Mouse (Mus musculus) thymus, adult 2 months (tissue): ENCODE measurements around the gene Mrpl39.

ENCODE experiments used
- CTCF ChIP-seq: fragments of 200-500 bp; IDR thresholded peaks from 2 replicates; pipeline ENCODE4 v1.5.1; 2012; ENCODE audit warnings: mild to moderate bottlenecking, control low read depth, low read length, moderate library complexity, borderline replicate concordance; ENCODE audit not compliant: control insufficient read depth, poor library complexity, insufficient read depth; ENCODE audit errors: extremely low read depth
- POLR2A ChIP-seq: fragments of 200-500 bp; IDR thresholded peaks from 2 replicates; pipeline ENCODE4 v1.6.1; 2012; ENCODE audit warnings: mild to moderate bottlenecking, low read length, control low read depth, moderate library complexity; ENCODE audit not compliant: control insufficient read depth, poor library complexity, insufficient read depth; ENCODE audit errors: extremely low read depth

- no peak for TF ChIP-seq POLR2A
- TF ChIP-seq CTCF = no peak
Measured at GRCm38 (mm10) chr16:84774003-84774703, 38.6 kb upstream of the Mrpl39 start, which contains the start of gene Jam2.
